Mouse (Mus musculus) heart, postnatal 0 days (tissue): ENCODE results near the gene H60b.

Experiments
- CTCF ChIP-seq: IDR thresholded peaks from 2 replicates; pipeline ENCODE4 v1.5.1; 2016; ENCODE audit warnings: antibody characterized with exemption, control low read depth, low read depth
- EP300 ChIP-seq: IDR thresholded peaks from 2 replicates; pipeline ENCODE4 v1.6.1; 2016; ENCODE audit warnings: antibody characterized with exemption, low read depth

DNA sequence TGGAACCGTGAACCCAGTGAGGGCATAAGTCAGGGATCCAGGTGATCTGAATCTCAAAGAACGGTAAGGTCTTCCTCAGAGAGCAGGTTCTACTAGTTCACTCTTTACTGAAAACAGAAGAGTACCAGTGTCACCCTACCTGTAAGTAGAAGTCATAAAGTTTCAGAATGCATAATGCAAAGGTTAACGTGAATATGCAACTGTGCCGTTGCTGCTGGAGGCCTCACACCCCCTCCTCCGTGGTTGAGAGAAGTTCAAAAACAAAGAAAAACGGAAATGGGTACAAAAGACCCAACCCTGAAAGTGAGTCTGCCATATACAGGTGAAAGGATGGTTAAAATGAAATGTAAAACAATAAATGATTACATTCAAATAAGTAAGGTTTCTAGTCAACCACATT lies 145.3 kb downstream of the H60b start:
- TF ChIP-seq CTCF (no peak), EP300 (no peak)
